Mouse (Mus musculus): ENCODE data around the gene Ikbkg.
"Not testable (repeated sequence)": the region's sequence is repeated elsewhere in the genome, so short reads cannot be mapped to it uniquely, and the experiment has no call there.

The Ikbkg gene

GRCm38 (mm10) chrX:74451157-74451912 lies 58.2 kb downstream of the Ikbkg start:
- DNase-seq (ENCODE audit: low spot score): no peak

GRCm38 (mm10) chrX:74452773-74453172 lies 59.7 kb downstream of the Ikbkg start:
- DNase-seq (ENCODE audit: low spot score): peak; percentile 55

- DNase-seq (ENCODE audit: low spot score): not testable (repeated sequence)
Observed at GRCm38 (mm10) chrX:74481349-74481885, 88.3 kb downstream of the Ikbkg start, which contains the start of gene Gm6880. Gene Gm6880 (minus strand): TSS chrX:74481399.

GRCm38 (mm10) chrX:74497131-74497530 lies 104.0 kb downstream of the Ikbkg start:
- DNase-seq (ENCODE audit: low spot score): no peak

All from layer of hippocampus, adult 9-10 months (tissue).